Mouse (Mus musculus) intestine, embryonic 16.5 days (tissue): ENCODE results near the gene Gm3880. TPM values are rescaled to one million over a fixed set of nuclear protein-coding genes. Genes with fewer than 3 reads are reported as not detected.

ENCODE experiments used
- ATAC-seq: fragments of 200-750 bp; cut with Nextera tagmentation; 2 replicates; pipeline ENCODE4 v1.8.0; 2017; ENCODE audit warnings: moderate TSS enrichment, moderate library complexity
- H3K27ac ChIP-seq: fragments of 300-500 bp; sonication (generic); 2 replicates; pipeline ENCODE4 v1.5.1; 2014; ENCODE audit warnings: mild to moderate bottlenecking, low read length
- H3K27me3 ChIP-seq: fragments of 300-500 bp; sonication (generic); replicated peaks from 2 replicates; pipeline ENCODE4 v1.6.1; 2014; ENCODE audit warnings: low read length, control low read depth, mixed read lengths; ENCODE audit not compliant: control insufficient read depth, insufficient read depth
- H3K36me3 ChIP-seq: fragments of 300-500 bp; sonication (generic); 2 replicates; pipeline ENCODE4 v1.6.1; 2014; ENCODE audit warnings: low read length, control low read depth; ENCODE audit not compliant: control insufficient read depth, insufficient read depth
- H3K4me1 ChIP-seq: fragments of 300-500 bp; sonication (generic); 2 replicates; pipeline ENCODE4 v1.6.1; 2014; ENCODE audit warnings: low read length, control low read depth, mixed read lengths; ENCODE audit not compliant: control insufficient read depth, insufficient read depth
- H3K4me2 ChIP-seq: fragments of 300-500 bp; sonication (generic); 2 replicates; pipeline ENCODE4 v1.6.1; 2014; ENCODE audit warnings: low read depth, low read length, control low read depth
- H3K4me3 ChIP-seq: fragments of 300-500 bp; sonication (generic); 2 replicates; pipeline ENCODE4 v1.5.1; 2014; ENCODE audit warnings: mild to moderate bottlenecking, low read length
- H3K9ac ChIP-seq: fragments of 300-500 bp; sonication (generic); 2 replicates; pipeline ENCODE4 v1.6.1; 2014; ENCODE audit warnings: low read depth, low read length
- H3K9me3 ChIP-seq: fragments of 300-500 bp; sonication (generic); 2 replicates; pipeline ENCODE4 v1.6.1; 2016; ENCODE audit warnings: low read length, control low read depth; ENCODE audit not compliant: control insufficient read depth
- WGBS: fragments of 180-500 bp; shearing (Covaris S2); extraction: QIAGEN DNeasy Blood & Tissue Kit; methylation state at CpG from one replicate; pipeline ENCODE4 v1.1.7; 2014; 5-methylcytosine and 5-hydroxymethylcytosine counted together
- polyA plus RNA-seq: library from polyadenylated mRNA; unstranded; fragments of >200 nt; fragmentation: Nextera tagmentation; extraction: Ambion mirVana; gene quantifications from 2 replicates; pipeline ENCODE4 v1.2.1, GENCODE M21; 2015

Gene Gm3880
- polyA plus RNA-seq, 1 experiment from 2014 or later, result not detected

- H3K9ac ChIP-seq, result peak overlapping the region; percentile 69
- H3K4me1 ChIP-seq, result no peaks in the 10 kb centered on the region
- H3K36me3 ChIP-seq, result no peaks in the 10 kb centered on the region
- 19% methylated on average over 8 of the region's 8 CpGs for WGBS
- H3K27me3 ChIP-seq, result no peaks in the 10 kb centered on the region; the same call in 1 of the 2 replicates
- H3K4me3 ChIP-seq, result peak overlapping the region; percentile 64
- no peak overlapping the region for H3K27ac ChIP-seq
- ATAC-seq, result peak; percentile 75
- no peaks in the 10 kb centered on the region for H3K9me3 ChIP-seq
- peak overlapping the region; percentile 54 for H3K4me2 ChIP-seq
Observed at GRCm38 (mm10) chrX:102644573-102644951, 42.2 kb downstream of the Gm3880 start.

DNA sequence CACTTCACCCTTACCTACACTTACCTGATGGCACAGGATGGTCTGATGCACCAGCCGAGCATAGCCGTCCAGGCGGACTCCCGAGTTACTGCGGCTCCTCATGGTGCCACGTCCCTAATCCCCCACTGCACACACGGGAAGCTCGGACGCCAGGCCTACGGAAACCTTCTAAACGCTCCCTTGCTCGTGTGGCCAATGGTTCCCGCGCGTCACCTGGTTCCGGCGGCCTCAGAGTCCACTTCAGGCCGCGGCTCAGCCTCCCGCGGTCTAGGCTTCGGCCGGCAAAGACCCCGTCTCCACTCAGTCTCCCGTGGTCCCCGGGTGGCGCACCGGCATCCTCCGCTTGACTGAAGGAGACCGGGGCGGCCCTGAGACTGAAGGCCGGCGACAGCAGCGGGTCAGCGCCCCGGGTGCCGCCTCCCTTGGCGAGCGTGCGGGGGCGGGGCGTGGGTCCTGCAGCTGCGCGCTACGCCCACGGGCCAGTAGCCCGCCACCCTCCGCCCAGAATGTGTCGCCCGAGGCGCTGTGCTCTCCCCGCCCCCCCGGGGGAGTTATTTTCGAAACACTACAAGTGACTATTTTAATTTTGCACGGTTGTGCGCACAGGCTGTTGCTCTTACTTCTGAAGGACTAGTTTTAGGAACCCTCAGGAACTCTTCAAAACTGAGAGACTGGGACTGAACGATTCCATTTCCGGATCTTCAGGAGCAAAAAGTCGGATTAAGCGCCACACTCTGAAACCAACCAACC lies 42.8 kb downstream of the Gm3880 start, which contains the start of gene Phka1:
Gene Phka1, minus strand, starts transcription at position 424 of the 750 bp plus-strand sequence.
- no peak within 1 kb of the TSS; the same call in 1 of the 2 replicates for H3K27ac ChIP-seq
- no peaks in the 10 kb centered on the region; the same call in 1 of the 2 replicates for H3K27me3 ChIP-seq
- H3K9ac ChIP-seq, result peak within 1 kb of the TSS; percentile 69
- no peaks in the 10 kb centered on the region for H3K9me3 ChIP-seq
- 11% methylated on average over 57 of the region's 60 CpGs for WGBS
- no peaks in the 10 kb centered on the region for H3K4me1 ChIP-seq
- H3K36me3 ChIP-seq, result no peaks in the 10 kb centered on the region
- peak within 1 kb of the TSS; percentile 54 for H3K4me2 ChIP-seq
- ATAC-seq, result peak; percentile 99
- peak within 1 kb of the TSS; percentile 64 for H3K4me3 ChIP-seq

Other genes starting within 250 kb of the Gm3880 start
- 7.7 and 8.2 TPM in 2 replicates for gene Hdac8, start 181.6 kb downstream of the Gm3880 start, polyA plus RNA-seq
- gene Phka1, start 42.7 kb downstream of the Gm3880 start, polyA plus RNA-seq, result 4.4 TPM in 2 replicates
- 0.37 TPM in 1 of 2 replicates, not detected in the other for gene Gm9112, start 20.7 kb upstream of the Gm3880 start, polyA plus RNA-seq
- not detected in 2 replicates for gene Dmrtc1b, start 20.9 kb upstream of the Gm3880 start, polyA plus RNA-seq
- gene Dmrtc1c1, start 116.0 kb upstream of the Gm3880 start, polyA plus RNA-seq, result not detected in 2 replicates
- gene Dmrtc1c2, start 167.6 kb upstream of the Gm3880 start, polyA plus RNA-seq, result not detected in 2 replicates
- not detected in 2 replicates for gene 1700031F05Rik, start 181.0 kb upstream of the Gm3880 start, polyA plus RNA-seq
- gene Dmrtc1a, start 221.7 kb upstream of the Gm3880 start, polyA plus RNA-seq, result 0.26 and 0.87 TPM in 2 replicates
- gene 1700011M02Rik, start 221.9 kb upstream of the Gm3880 start, polyA plus RNA-seq, result not detected in 2 replicates
- not detected in 2 replicates for gene 1700018G05Rik, start 241.4 kb upstream of the Gm3880 start, polyA plus RNA-seq